Mouse (Mus musculus): ENCODE data around the gene Dpp4.

Dpp4 gene

DNA sequence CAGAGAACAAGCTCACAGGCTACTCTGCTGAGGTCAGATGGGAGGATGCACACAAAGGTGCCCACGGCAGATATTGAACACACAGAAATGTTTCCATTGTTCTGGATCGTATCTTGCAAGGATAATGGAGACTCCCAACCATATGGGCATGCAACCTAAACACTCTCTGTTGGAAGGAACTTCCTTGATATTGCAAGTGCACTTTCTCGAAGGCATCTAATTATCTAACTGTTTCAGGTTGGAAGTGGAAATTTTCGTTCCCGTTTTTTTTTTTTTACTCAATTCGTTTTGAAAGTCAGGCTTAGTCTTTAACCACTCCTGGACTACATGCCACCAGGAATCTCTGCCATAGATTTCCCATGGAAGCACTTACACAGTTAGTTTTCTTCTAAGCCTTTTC, 51.2 kb downstream of the Dpp4 start:
- no peak for DNase-seq (ENCODE audit: low spot score in 2 of 2)

DNA sequence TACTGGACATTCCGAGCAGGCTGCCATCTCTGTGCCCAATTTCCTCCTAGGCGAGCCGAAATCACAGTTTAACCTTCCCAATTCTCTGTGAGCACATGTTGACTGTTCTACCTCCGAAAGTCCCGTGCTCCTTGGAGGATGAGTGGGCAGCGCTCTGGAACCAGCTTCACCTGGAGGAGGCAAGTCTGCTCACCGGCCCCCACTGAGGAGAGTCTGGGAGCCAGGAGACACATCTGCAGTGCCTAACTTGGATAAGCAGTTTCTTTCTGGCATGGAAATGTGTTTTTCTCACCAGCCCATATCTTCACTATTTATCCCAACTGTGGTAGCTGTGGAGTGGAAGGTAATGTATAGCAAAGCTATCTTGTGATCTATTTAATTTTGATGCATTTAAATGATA, 54.8 kb downstream of the Dpp4 start:
- no peak for DNase-seq (ENCODE audit: low spot score in 2 of 2)

GRCm38 (mm10) chr2:62356606-62357005, 55.4 kb downstream of the Dpp4 start:
- DNase-seq (ENCODE audit: low spot score in 2 of 2) = no peak

DNA sequence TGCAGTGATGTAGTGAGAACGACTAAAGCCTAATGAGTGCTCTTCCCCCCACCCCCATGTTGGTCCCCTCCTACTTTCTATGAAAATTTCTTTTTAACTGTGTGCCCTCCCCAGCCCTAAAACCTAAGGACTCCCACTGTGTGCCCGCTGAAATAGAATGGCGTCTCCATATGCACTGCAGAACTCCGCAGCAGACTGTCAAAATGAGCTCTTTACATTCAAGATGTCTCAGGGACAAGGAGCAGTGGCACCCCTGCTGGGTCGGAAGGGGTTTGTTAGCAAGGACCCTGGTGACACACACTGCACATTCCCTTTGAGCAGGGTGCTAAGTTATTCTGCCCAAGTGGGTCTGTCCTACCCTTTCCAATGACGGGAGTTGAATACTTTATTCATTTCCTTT, 56.3 kb downstream of the Dpp4 start:
- no peak for DNase-seq (ENCODE audit: low spot score in 2 of 2)

- DNase-seq (ENCODE audit: low spot score in 2 of 2) = no peak
Observed at GRCm38 (mm10) chr2:62352035-62352434, 60.0 kb downstream of the Dpp4 start.

DNA sequence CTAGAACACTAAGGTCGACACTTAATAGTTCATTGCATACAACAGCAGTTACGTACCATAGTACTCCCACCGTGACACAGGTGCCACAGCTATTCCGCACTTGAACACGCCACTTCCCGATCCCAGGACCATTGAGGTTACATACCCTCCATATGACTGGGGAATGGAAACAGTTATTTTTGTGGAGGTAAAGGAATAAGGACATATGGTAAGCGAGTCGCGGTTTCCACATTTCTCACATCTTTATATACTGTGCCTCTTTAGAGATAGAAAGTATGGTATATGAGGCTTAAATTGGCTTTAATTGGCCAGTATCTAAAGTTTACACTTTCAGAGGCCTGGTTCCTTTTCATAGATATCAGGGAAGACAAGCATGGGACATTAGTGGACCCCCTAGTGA, 64.3 kb downstream of the Dpp4 start:
- DNase-seq (ENCODE audit: low spot score in 2 of 2) = no peak

DNA sequence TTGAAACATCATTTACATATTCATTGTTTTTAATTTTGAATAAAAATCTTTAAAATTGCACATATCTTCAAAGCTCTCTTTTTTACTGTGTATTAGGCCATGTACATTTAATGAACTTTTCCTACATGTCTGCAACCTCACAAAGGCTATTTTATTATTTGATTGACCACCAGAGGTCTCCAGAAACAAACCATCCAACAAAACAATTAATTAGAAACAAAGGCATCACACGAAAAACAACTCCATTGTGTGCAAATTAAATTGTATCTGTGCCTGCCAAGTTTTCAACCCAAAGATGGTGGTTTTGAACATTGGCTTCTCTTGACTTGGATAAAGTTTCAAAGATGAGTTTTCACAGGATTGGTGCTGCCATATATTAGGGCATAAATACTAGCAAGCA, 65.3 kb downstream of the Dpp4 start:
- no peak for DNase-seq (ENCODE audit: low spot score in 2 of 2)

GRCm38 (mm10) chr2:62344367-62344766, 67.7 kb downstream of the Dpp4 start:
- DNase-seq (ENCODE audit: low spot score in 2 of 2) = no peak

GRCm38 (mm10) chr2:62341734-62342128, 70.3 kb downstream of the Dpp4 start:
- DNase-seq (ENCODE audit: low spot score in 2 of 2) = no peak

DNA sequence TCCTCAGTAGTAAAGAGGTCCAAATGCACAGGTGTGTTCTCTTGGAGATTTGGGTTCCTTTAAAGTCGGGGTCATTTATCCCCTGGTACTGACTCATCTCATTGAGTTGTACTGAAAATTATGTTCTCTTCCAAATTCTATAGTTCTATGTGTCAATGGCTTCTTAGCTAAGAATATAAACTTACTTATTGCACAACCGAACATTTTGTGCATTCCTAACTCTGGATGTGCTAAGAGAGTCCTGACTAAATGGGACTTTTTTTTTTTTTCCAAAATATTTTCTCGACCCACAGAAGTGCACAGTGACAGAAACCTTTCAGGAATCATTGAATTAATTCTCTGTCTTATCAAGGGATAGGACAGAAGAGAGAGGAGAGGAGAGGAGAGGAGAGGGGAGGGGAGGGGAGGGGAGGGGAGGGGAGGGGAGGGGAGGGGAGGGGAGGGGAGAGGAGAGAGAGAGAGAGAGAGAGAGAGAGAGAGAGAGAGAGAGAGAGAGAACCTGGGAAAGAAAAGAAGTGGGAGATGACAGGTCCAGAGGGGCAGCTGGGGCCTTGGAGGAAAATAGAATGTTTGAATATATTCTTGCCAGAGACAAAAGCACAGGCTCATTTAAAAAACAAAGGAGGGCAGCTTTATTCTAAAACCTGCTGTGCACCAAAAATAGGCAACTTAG, 70.8 kb downstream of the Dpp4 start:
- no peak for DNase-seq (ENCODE audit: low spot score in 2 of 2)

DNA sequence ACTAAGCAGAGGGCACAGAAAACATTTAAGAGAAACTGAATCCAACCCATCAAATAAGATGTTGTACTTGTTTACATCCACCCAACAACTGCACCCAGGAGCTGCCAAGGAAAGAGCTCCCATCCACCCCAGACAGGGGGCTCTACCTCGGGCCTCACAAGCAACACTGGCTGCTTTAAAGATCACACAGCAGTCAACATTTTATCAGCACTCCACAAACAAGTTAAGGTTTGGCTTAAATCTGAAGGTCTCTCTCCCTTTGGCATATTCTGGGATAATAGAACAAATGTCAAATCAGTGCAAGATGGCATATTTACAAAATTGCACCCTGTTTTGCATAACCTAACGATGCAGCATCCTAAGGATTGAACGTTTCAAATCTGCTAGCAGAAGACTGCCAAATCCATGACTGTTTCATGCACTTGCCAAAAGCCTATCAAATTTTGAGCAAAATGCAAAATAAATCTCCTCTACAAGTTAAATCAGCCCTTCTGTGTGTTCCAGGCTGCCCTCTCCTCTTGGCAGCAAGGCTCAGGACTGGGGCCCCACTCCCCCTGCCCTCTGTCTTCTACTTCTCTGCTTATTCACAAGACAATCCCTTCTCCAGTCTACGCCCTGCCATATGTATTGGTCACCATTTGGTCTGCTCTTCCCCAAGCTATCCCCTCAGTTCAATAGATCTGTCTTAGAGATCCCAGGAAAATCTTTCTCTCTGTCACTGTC, 72.6 kb downstream of the Dpp4 start:
- DNase-seq (ENCODE audit: low spot score in 2 of 2) = no peak

DNA sequence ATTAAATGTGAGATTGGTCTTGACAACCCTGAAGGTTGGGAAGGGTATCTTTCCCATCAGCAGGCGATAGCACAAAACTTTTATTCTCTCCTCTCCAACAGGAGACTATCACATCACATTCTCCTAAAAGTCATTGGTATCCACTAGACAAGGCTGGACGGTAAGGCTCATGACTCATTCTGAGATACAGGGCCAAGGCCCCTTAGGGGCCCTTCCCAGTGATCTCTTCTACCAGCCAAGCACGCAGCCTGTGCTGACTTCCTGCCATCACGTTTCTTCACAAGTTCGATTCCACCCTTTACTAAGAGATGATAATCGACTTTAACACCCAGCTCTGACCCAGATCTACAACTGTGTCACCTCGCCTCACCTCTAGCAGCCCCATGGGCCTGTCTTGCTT, 74.9 kb downstream of the Dpp4 start:
- no peak for DNase-seq (ENCODE audit: low spot score in 2 of 2)

- DNase-seq (ENCODE audit: low spot score in 2 of 2) = no peak
Observed at GRCm38 (mm10) chr2:62334397-62335243, 77.4 kb downstream of the Dpp4 start.

GRCm38 (mm10) chr2:62332465-62332864, 79.6 kb downstream of the Dpp4 start:
- DNase-seq (ENCODE audit: low spot score in 2 of 2) = no peak

DNA sequence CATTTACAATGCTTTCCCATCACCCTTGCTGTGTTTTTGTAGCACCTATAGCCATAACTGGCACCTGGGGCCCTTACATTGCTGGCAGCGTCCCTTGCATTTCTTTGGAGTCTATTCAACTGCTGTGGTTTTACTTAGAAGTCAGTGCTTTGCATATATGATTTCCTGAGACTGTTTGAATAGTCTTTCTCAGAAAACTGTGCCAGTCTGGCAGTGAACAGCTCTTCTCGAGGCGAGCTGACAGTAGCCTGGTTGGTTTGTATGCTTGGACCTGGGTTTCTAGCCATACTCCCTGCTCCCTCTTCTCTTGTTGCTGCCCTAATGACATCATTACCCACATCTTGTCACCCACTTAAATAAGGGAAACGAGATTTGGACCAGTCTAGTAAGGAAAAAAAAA, 80.1 kb downstream of the Dpp4 start:
- DNase-seq (ENCODE audit: low spot score in 2 of 2) = no peak

DNA sequence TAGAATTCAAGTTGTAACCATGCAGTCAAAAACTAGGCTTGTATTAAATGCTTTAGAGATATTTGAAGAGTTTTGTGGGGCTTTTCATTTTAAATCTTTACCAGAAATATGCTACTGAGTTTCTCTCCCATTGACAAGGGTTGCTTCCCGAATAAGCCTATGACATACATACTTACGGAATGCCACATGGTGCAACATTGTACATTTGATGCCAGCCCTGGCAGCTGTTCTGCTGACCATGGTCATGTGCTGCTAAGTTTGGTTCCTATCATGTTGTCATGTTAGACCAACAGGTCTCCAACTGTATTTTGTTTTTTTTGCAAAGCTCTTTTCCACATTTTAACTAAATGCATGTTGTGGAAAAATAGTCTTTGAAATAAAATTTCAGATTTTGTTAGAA, 86.6 kb downstream of the Dpp4 start:
- DNase-seq (ENCODE audit: low spot score in 2 of 2) = no peak

- no peak for DNase-seq (ENCODE audit: low spot score in 2 of 2)
Observed at GRCm38 (mm10) chr2:62323078-62323637, 88.9 kb downstream of the Dpp4 start.

DNA sequence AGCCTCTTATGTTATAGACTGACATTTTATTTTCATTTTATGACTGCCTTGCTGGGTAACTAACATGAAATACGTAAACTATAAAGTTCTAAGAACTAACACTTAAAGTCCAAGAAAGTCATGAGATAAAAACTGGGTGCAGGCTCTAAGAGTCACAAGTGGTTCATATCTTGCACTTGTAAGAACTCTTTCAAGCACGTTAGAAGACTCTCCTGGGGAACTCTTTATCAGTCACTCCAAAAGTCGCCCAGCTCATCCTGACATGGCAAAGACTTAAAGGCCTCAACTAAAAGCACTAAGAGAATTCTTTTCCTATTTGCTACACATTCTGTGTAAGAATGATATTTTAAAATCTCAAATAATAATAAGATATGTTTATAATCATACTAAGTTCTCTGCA, 92.5 kb downstream of the Dpp4 start:
- no peak for DNase-seq (ENCODE audit: low spot score in 2 of 2)

DNA sequence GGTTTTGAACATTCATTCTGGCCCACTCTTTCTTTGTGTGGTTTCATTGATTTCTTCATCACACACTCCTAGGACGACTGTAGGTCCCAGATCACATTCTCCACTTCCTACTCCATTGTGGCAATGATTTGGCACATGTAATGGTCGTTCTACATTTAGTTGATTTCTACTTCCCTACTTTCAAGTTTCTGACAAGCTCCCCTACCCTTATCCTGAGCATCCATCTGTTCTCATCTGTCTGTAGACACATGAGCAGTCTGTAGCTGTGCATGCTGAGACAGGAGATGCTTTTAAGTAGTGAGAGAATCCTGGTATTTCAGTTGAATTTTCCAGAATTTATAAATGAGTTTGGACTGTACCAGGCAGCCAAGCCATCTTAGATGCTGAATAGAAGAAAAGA, 95.1 kb downstream of the Dpp4 start:
- no peak for DNase-seq (ENCODE audit: low spot score in 2 of 2)

DNA sequence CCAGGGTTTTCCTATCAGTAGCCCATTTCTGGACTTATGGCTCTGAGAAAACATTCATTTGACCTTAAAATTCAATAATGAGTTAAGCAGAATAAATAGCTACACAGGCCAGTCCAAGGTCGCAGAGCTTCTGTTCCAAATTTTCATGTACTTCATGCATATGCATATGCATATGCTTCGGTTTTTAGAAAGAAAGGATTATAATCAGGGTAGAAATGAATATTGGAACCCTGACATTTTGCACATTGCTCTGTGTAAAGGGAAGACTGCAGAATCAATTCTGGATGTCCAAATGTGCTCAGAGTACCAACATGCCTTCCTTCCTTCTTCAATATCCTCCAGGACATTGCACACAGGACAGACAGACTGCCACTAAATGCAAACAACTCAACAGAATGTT, 104.6 kb downstream of the Dpp4 start:
- no peak for DNase-seq (ENCODE audit: low spot score in 2 of 2)

GRCm38 (mm10) chr2:62306978-62307377, 105.1 kb downstream of the Dpp4 start:
- DNase-seq (ENCODE audit: low spot score in 2 of 2) = no peak

DNA sequence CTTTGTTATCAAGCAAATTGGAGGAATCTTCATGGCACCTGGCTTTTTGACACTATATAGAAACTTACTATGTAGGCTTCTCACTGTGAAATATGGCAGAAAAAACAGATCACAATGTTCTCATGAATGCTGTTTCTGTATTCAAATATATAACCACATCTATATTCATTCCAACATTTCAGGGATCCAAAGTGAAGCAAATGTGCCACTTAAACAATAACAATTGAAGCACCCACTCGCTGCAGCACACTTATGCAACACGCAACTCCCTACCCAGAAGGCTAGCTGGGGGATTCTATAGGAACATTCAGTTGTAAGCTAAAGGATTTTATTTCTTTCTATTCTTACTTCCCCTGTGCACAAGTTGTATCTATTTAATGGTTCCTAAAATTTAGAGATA, 110.3 kb downstream of the Dpp4 start:
- no peak for DNase-seq (ENCODE audit: low spot score in 2 of 2)

DNA sequence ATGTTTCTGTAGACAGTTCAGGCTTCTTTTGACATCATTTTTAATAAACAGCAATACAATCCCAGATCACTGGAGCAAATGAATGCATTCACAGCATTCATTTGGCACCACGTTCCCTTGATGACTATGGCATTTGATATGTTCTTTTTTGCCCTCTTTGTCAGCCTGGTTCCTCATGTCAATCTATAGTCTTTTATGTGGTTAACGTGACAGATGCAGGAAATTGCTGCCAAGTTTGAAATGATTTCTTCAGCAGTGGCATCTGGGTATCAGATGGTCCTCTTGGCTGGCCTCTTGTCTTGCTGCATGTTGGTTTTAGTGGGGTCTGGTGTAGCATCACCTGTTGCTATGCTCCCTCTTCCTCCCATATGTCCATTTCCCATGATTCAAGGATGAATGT, 118.2 kb downstream of the Dpp4 start:
- DNase-seq (ENCODE audit: low spot score in 2 of 2) = no peak
